Mouse (Mus musculus) liver, adult 10 weeks (tissue): Measurements from ENCODE around the gene S100a3. TPM values are rescaled to one million over a fixed set of nuclear protein-coding genes. Genes with fewer than 3 reads are reported as not detected.

Source experiments
- polyA plus RNA-seq: library from polyadenylated mRNA; stranded (reverse); fragments of 350-450 nt; fragmentation: Illumina TruSeq; extraction: RNeasy Lipid Tissue Mini Kit (QIAGEN cat#74804); gene quantifications from one replicate; pipeline ENCODE4 v1.2.3, GENCODE M21; 2014; ENCODE audit warnings: low read depth, low replicate concordance

Gene S100a3
- not detected for polyA plus RNA-seq

DNA sequence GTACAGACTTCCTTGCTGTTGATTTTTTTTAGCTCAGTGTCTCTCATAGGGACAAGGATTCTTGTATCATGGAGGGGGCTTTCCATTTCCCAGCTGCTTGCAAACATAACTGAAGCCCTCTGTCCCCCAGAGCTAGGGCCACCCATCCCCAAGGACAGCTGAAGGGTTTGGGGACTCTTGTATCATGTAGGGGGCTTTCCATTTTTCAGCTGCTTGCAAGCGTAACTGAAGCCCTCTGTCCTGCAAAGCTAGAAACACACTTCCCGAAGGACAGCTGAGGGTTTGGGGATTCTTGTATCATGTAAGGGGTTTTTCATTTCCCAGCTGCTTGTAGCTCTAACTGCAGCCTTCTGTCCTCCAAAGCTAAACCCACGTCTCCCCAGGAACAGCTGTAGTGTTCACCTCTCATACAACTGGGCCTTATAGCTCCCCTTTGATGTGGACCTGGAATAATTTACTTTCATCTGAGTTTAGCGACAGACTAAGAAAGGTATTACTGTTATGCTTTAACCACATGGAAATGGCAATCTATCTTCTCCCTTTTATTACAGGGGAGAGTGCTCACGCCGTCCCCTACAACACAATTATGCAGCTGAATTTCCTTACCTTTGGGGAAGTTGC, at the start of gene S100a3:
S100a3 (plus strand) TSS at position 571 of the 621 bp plus-strand sequence.

DNA sequence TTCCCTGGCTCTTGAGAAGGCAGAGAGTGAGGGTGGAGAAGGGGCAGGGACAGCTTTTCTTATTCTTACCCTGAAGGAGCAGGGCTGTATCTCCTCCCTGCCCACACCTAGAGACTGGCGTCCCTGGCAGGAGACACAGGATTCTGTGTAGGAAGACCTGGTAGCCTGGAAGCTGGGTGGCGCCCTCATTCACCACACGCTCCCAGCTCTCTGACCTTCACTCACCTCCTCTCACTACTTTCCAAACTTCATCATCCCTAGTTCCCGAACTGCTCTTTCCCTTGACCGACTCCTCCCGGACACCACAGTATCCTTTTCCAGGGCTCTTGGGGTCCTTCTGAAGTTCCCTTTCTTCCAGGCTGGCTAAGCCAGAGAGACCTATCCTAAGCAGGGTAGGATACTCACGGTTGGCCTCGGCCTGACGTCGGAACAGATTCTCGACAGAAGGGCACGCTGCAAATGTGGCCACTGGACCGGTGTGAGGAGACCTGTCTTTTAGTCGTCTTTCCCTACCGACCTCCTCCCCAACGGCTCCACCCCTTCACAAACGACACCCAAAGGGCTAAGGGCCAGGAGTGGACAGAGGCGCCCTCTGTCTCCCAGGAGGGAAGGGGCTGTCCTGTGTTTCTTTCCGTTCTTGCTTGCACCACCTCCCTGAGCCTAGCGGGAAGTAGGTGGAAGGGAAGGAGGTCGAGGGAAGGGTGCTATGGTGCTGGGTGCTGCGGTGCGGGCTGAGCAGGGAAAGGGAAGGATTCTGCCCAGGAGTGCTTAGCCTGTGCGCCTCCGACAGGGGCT, 46.4 kb upstream of the S100a3 start, which contains the start of the genes S100a1 and S100a13:
S100a1 (minus strand) TSS at position 597 of the 795 bp plus-strand sequence.
S100a13 (plus strand) TSS at position 640 of the 795 bp plus-strand sequence.

DNA sequence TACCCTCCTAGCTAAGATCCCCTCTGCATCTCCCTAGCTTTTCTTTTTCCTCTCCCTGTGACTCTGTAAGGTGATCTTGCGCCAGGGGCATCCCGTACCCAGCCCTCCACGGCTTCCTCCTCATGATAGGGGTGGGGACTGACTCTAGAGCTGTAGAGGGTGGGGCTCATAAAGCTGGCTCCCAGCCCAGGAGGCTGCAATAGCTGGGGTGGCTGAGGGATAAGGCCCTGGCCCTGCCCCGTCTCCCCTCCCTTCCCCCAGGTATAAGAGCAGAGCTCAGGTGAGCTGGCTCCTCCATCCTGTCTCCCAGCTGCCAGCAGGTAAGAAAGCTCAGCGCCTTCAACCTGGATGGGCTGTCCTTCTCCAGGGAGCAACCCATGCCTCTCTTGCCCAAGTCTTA, 33.8 kb upstream of the S100a3 start, which contains the start of gene S100a14:
S100a14 (plus strand) TSS at position 277 of the 400 bp plus-strand sequence.

DNA sequence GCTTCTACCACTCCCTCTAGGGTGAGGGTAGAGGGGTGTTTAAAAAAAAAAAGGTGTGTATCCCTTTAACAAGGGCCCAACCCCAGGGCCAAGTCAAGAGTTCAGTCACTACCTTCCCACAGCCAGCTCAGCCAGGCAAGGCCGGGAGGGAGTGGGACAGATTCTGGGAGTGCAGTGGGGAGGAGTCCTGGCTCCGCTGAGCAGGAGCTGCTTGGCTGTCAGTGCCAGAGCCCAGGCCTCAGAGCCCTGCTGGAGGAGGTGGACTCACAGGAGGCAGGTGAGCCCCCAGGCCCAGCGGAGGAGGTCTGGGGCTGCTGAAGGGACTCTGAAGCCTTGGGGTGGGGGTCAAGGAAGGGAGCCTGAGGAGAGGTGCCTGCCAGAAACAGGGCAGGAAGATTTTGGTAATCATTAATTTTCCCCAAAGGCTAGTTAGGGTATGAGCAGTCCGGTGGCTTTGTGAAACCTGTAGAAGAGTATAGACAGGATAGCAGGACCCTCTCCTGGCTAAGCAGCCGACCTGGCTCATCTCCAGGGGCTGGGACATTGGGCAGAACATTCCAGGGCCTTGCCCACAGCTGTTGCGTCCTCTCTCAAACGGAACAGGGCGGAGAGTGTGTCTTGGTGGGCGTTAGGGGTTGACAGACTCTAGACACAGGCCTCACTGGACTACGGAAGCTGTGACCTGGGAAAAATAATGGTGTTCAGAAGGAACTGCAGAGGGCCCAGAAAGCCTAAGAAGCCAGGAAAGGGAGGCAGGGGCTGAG, 23.1 kb upstream of the S100a3 start, which contains the start of gene S100a16:
S100a16 (plus strand) TSS at position 114 of the 764 bp plus-strand sequence.

DNA sequence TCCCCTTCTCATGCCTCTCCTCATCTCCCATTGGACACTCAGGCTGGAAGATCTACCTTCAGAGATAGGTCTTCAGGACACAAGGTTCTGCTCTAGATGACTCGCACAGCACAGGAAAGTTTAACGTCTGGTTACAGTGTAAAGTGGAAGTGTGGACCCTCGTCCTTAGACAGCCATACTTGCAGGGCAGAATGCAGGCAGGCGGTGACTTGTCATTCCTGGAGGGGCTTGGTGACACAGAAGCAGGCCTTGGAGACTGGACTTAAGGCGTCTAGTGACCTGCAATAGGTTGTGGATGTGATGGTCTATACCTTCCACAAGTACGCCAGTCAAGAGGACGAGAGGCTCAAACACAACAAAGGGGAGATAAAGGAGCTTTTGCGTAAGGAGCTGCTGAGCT, 29.6 kb downstream of the S100a3 start, which contains the start of gene S100a2:
S100a2 (plus strand) TSS at position 301 of the 400 bp plus-strand sequence.

DNA sequence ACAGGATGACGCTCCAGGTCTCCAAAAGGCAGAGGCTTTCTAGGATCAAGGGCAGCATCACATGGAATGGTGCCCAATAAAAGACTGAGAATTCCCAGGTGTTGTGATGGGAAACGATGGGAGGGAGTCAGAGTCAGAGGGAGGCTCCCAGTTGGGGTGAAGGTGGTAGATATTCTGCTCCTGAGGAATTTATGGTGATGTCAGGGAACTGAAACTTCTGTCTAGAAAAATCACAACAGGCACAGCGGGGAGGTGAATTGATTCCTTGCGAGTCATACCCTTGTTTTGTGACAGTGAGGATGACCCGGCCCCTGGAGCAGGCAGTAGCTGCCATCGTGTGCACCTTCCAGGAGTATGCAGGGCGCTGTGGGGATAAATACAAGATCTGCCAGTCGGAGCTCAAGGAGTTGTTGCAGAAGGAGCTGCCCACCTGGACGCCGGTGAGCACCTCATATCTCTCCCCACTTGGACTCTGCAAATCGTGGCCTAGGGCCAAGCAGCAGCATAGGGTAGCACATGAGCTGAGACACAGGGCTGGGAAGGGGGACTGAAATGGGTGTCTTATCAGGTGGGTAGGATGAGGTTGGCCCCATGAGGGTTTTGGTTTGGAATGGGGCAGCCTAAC, 41.2 kb downstream of the S100a3 start, which contains the start of gene Gm42674:
Gm42674 (plus strand) TSS at position 419 of the 625 bp plus-strand sequence.

DNA sequence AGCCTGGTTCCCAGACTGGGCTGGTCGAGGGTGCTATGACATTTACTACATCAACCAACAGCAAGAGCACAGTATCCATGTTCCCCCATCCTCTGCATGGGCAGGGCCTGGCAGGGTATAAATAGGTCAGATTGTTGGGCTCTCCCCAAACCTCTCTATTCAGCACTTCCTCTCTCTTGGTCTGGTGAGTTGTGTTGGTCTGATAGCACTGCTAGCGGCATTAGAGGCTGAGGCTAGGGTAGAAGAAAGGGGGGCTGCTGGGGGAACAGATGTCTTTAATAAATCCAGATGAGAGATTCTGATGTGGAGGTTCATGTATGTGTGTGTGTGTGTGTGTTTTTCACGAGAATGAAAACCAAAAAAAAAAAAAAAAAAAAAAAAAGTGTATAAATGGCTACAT, 43.2 kb downstream of the S100a3 start, which contains the start of gene S100a4:
S100a4 (plus strand) TSS at position 149 of the 400 bp plus-strand sequence.

DNA sequence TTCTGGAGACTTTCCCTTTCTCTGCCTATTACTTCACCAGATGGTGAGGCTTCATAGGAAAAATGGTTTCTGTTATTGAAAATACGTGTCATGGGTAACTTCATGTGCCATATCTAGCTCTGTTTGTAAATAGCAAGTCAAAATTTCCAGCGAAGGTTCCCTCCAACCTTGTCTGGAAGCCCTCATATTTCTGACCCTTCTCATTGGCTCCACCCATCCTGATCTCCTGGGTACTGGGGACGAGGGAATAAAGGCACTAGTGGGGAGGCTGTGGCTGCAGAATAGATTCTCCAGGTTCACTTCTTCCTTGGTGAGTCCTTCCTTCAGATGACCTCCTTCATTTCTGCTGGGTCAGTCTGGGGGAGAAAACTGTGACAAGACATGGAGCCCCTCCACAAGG, 47.8 kb downstream of the S100a3 start, which contains the start of gene S100a5:
S100a5 (plus strand) TSS at position 301 of the 400 bp plus-strand sequence.

DNA sequence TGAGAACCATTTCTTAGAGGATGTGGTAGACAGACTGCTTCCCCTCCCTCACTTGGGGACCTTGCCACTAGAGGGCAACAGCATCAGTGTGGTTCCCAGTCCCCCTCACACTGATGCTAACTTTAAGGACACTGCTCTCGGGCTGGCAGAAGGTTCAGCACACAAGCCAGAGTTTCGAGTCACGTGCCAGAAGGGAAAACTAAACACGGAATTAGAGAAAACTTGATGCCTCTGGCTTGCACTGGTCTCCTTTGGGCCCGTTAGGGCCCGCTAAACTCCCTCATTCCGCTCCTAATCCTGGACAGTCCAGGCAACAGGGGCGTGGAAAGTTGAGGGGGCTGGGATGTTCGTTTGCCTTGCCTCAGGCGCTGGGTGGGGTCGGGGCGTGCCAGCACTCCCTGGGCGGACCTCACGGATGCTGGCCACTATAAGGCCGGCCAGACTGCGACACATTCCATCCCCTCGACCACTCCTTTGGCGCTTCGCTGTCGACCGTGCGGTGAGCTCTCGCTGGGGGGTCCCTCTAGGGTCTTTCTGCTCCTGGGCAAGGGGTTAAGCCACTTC, 52.4 kb downstream of the S100a3 start, which contains the start of gene S100a6:
S100a6 (plus strand) TSS at position 155 of the 564 bp plus-strand sequence.

Other genes with a start within 250 kb of the S100a3 start
- not detected for gene Slc27a3, start 170.6 kb upstream of the S100a3 start, polyA plus RNA-seq
- 3.6 TPM for gene Ints3, start 127.0 kb upstream of the S100a3 start, polyA plus RNA-seq
- 3.0 TPM for gene Npr1, start 94.7 kb upstream of the S100a3 start, polyA plus RNA-seq
- gene Ilf2, start 84.5 kb upstream of the S100a3 start, polyA plus RNA-seq, result 16.2 TPM
- 31.9 TPM for gene Snapin, start 69.5 kb upstream of the S100a3 start, polyA plus RNA-seq
- gene Chtop, start 51.1 kb upstream of the S100a3 start, polyA plus RNA-seq, result 71.7 TPM
- 118 TPM for gene S100a1, start 46.2 kb upstream of the S100a3 start, polyA plus RNA-seq
- 21.7 TPM for gene S100a13, start 46.1 kb upstream of the S100a3 start, polyA plus RNA-seq
- gene S100a14, start 33.7 kb upstream of the S100a3 start, polyA plus RNA-seq, result not detected
- gene S100a16, start 23.3 kb upstream of the S100a3 start, polyA plus RNA-seq, result 12.6 TPM
- not detected for gene S100a2, start 29.7 kb downstream of the S100a3 start, polyA plus RNA-seq
- not detected for gene Gm42674, start 41.3 kb downstream of the S100a3 start, polyA plus RNA-seq
- gene S100a4, start 43.2 kb downstream of the S100a3 start, polyA plus RNA-seq, result 1.1 TPM
- gene S100a5, start 47.9 kb downstream of the S100a3 start, polyA plus RNA-seq, result not detected
- 1.2 TPM for gene S100a6, start 52.3 kb downstream of the S100a3 start, polyA plus RNA-seq
- gene S100a7a, start 93.4 kb downstream of the S100a3 start, polyA plus RNA-seq, result not detected
- 4.1 TPM for gene S100a8, start 108.4 kb downstream of the S100a3 start, polyA plus RNA-seq
- 2.4 TPM for gene S100a9, start 135.1 kb downstream of the S100a3 start, polyA plus RNA-seq
- gene Pglyrp4, start 166.3 kb downstream of the S100a3 start, polyA plus RNA-seq, result not detected
- not detected for gene Gm5849, start 217.3 kb downstream of the S100a3 start, polyA plus RNA-seq